Mouse (Mus musculus): ENCODE data around the gene Pou1f1.

The Pou1f1 gene

GRCm38 (mm10) chr16:65564306-65564705 lies 44.0 kb downstream of the Pou1f1 start:
- DNase-seq (ENCODE audit: low spot score in 2 of 2), result no peak

DNA sequence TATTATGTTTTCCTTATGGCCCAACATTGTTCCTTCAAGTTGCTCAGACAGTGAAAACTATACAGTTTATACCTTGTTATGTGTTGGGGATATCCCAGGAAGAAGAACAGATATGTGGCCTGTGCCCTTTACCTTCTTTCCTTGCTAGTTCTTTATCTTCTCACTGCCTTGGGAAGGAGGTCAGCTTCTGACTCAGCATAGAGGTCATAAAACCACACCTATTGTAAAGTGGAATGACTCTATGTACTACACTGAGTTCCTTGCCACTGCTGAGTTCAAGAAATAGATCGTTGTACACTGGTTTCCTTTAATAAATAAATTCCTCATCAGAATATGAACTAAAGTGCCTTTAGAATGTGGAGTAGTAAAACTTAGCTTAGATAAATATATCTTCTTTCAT lies 44.6 kb downstream of the Pou1f1 start:
- DNase-seq (ENCODE audit: low spot score in 2 of 2), result no peak

- no peak for DNase-seq (ENCODE audit: low spot score in 2 of 2)
Observed at GRCm38 (mm10) chr16:65568853-65569252, 48.5 kb downstream of the Pou1f1 start.

DNA sequence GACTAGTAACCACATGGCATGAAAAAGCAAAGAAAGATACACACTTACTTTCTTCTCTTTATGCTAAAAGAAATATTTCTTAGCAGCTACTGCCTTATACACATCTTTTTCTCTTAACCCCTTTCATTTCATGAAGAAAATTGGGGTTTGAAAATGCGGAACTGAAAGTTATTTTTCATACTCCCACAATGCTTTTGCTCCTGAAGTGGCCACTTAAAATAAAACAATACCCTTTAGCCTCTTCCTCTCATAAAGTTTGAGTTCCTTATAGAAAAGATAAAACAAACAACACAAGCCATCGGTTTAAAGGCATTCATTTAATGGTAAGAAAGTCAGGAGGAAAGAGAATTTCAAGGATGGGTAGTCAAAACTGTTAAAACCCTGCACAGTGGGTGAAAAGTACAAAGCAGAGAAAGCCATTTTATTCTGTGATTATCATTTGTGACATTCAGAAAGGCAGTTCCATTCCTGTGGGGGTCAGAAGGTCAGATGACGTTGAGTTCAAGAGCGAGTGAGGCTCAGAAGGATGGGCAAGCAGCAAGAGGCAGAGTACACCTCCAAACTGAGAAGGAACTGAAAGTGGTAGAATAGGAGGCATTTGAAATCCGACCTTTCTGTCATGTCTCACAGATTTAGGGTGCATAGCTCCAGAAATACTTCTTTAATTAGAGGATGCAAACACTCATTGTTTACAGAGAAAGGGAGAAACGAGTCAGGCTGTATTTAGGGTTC lies 57.2 kb downstream of the Pou1f1 start:
- no peak for DNase-seq (ENCODE audit: low spot score in 2 of 2)
